Mouse (Mus musculus): ENCODE data around the gene Gmds. TPM values are rescaled to one million over a fixed set of nuclear protein-coding genes. Genes with fewer than 3 reads are reported as not detected.

The Gmds gene
- total RNA-seq, 1 experiment from 2014 or later = 5.9 TPM

GRCm38 (mm10) chr13:31917387-31917786 lies 421.2 kb downstream of the Gmds start:
- ATAC-seq (replicated peaks; ENCODE audit: insufficient number of reproducible peaks, low FRiP score, low TSS enrichment, poor library complexity, severe bottlenecking) = no peak

- no peak for ATAC-seq (replicated peaks; ENCODE audit: insufficient number of reproducible peaks, low FRiP score, low TSS enrichment, poor library complexity, severe bottlenecking)
Measured at GRCm38 (mm10) chr13:31915748-31916147, 422.8 kb downstream of the Gmds start.

GRCm38 (mm10) chr13:31914901-31915587 lies 423.5 kb downstream of the Gmds start:
- no peak for ATAC-seq (replicated peaks; ENCODE audit: insufficient number of reproducible peaks, low FRiP score, low TSS enrichment, poor library complexity, severe bottlenecking)

GRCm38 (mm10) chr13:31911956-31912355 lies 426.6 kb downstream of the Gmds start:
- ATAC-seq (replicated peaks; ENCODE audit: insufficient number of reproducible peaks, low FRiP score, low TSS enrichment, poor library complexity, severe bottlenecking) = no peak

GRCm38 (mm10) chr13:31911362-31911761 lies 427.2 kb downstream of the Gmds start:
- ATAC-seq (replicated peaks; ENCODE audit: insufficient number of reproducible peaks, low FRiP score, low TSS enrichment, poor library complexity, severe bottlenecking) = no peak

- no peak for ATAC-seq (replicated peaks; ENCODE audit: insufficient number of reproducible peaks, low FRiP score, low TSS enrichment, poor library complexity, severe bottlenecking)
Measured at GRCm38 (mm10) chr13:31909031-31909430, 429.5 kb downstream of the Gmds start.

GRCm38 (mm10) chr13:31906514-31906913 lies 432.0 kb downstream of the Gmds start:
- no peak for ATAC-seq (replicated peaks; ENCODE audit: insufficient number of reproducible peaks, low FRiP score, low TSS enrichment, poor library complexity, severe bottlenecking)

GRCm38 (mm10) chr13:31900191-31900590 lies 438.3 kb downstream of the Gmds start:
- ATAC-seq (replicated peaks; ENCODE audit: insufficient number of reproducible peaks, low FRiP score, low TSS enrichment, poor library complexity, severe bottlenecking) = no peak

- ATAC-seq (replicated peaks; ENCODE audit: insufficient number of reproducible peaks, low FRiP score, low TSS enrichment, poor library complexity, severe bottlenecking) = no peak
Measured at GRCm38 (mm10) chr13:31899392-31899791, 439.1 kb downstream of the Gmds start.

- ATAC-seq (replicated peaks; ENCODE audit: insufficient number of reproducible peaks, low FRiP score, low TSS enrichment, poor library complexity, severe bottlenecking) = no peak
Measured at GRCm38 (mm10) chr13:31897493-31897892, 441.0 kb downstream of the Gmds start.

GRCm38 (mm10) chr13:31894511-31894910 lies 444.0 kb downstream of the Gmds start:
- no peak for ATAC-seq (replicated peaks; ENCODE audit: insufficient number of reproducible peaks, low FRiP score, low TSS enrichment, poor library complexity, severe bottlenecking)

GRCm38 (mm10) chr13:31892913-31893514 lies 445.5 kb downstream of the Gmds start:
- ATAC-seq (replicated peaks; ENCODE audit: insufficient number of reproducible peaks, low FRiP score, low TSS enrichment, poor library complexity, severe bottlenecking) = no peak

- ATAC-seq (replicated peaks; ENCODE audit: insufficient number of reproducible peaks, low FRiP score, low TSS enrichment, poor library complexity, severe bottlenecking) = no peak
Measured at GRCm38 (mm10) chr13:31888500-31888899, 450.0 kb downstream of the Gmds start.

GRCm38 (mm10) chr13:31885769-31886168 lies 452.8 kb downstream of the Gmds start:
- no peak for ATAC-seq (replicated peaks; ENCODE audit: insufficient number of reproducible peaks, low FRiP score, low TSS enrichment, poor library complexity, severe bottlenecking)

GRCm38 (mm10) chr13:31878805-31879477 lies 459.6 kb downstream of the Gmds start:
- ATAC-seq (replicated peaks; ENCODE audit: insufficient number of reproducible peaks, low FRiP score, low TSS enrichment, poor library complexity, severe bottlenecking) = no peak

GRCm38 (mm10) chr13:31877061-31877460 lies 461.5 kb downstream of the Gmds start:
- no peak for ATAC-seq (replicated peaks; ENCODE audit: insufficient number of reproducible peaks, low FRiP score, low TSS enrichment, poor library complexity, severe bottlenecking)

GRCm38 (mm10) chr13:31874427-31874826 lies 464.1 kb downstream of the Gmds start:
- no peak for ATAC-seq (replicated peaks; ENCODE audit: insufficient number of reproducible peaks, low FRiP score, low TSS enrichment, poor library complexity, severe bottlenecking)

- ATAC-seq (replicated peaks; ENCODE audit: insufficient number of reproducible peaks, low FRiP score, low TSS enrichment, poor library complexity, severe bottlenecking) = no peak
Measured at GRCm38 (mm10) chr13:31873269-31873668, 465.3 kb downstream of the Gmds start.

GRCm38 (mm10) chr13:31864786-31865185 lies 473.8 kb downstream of the Gmds start:
- ATAC-seq (replicated peaks; ENCODE audit: insufficient number of reproducible peaks, low FRiP score, low TSS enrichment, poor library complexity, severe bottlenecking) = no peak

GRCm38 (mm10) chr13:31863461-31863860 lies 475.1 kb downstream of the Gmds start:
- ATAC-seq (replicated peaks; ENCODE audit: insufficient number of reproducible peaks, low FRiP score, low TSS enrichment, poor library complexity, severe bottlenecking) = no peak

Data from monocyte, adult 5-6 weeks (primary cell).